Mouse (Mus musculus) left cerebral cortex, adult 11 months (tissue): ENCODE results near the gene Fam50a.
"Not testable (repeated sequence)": the region's sequence is repeated elsewhere in the genome, so short reads cannot be mapped to it uniquely, and the experiment has no call there.

ENCODE experiments used
- DNase-seq: peaks from one replicate; pipeline ENCODE4 v3.0.0; 2022; ENCODE audit warnings: low spot score

Fam50a gene

GRCm38 (mm10) chrX:74330166-74330930, 17.5 kb downstream of the Fam50a start:
- DNase-seq: no peak

- no peak for DNase-seq
Observed at GRCm38 (mm10) chrX:74352645-74353466, 40.0 kb downstream of the Fam50a start.

GRCm38 (mm10) chrX:74353467-74353770, 40.6 kb downstream of the Fam50a start, which contains the start of gene Lage3:
TSS of gene Lage3 (minus strand) at chrX:74353618.
- peak; percentile 41 for DNase-seq

GRCm38 (mm10) chrX:74357069-74357468, 44.2 kb downstream of the Fam50a start:
- DNase-seq: not testable (repeated sequence)

GRCm38 (mm10) chrX:74359171-74359570, 46.3 kb downstream of the Fam50a start:
- no peak for DNase-seq

GRCm38 (mm10) chrX:74367512-74367911, 54.7 kb downstream of the Fam50a start:
- no peak for DNase-seq

- DNase-seq: peak; percentile 22
Observed at GRCm38 (mm10) chrX:74368209-74368909, 55.5 kb downstream of the Fam50a start.
